Mouse (Mus musculus) spleen, adult 2 months (tissue): ENCODE data around the gene Fbxo3.

ENCODE experiments used
- CTCF ChIP-seq: fragments of 200-500 bp; IDR thresholded peaks from 2 replicates; pipeline ENCODE4 v1.5.1; 2011; ENCODE audit warnings: mild to moderate bottlenecking, inconsistent platforms; ENCODE audit not compliant: insufficient read depth, insufficient read length, insufficient replicate concordance; ENCODE audit errors: extremely low read depth
- POLR2A ChIP-seq: fragments of 200-500 bp; IDR thresholded peaks from 2 replicates; pipeline ENCODE4 v1.6.1; 2011; ENCODE audit warnings: low read depth, low read length, inconsistent platforms

DNA sequence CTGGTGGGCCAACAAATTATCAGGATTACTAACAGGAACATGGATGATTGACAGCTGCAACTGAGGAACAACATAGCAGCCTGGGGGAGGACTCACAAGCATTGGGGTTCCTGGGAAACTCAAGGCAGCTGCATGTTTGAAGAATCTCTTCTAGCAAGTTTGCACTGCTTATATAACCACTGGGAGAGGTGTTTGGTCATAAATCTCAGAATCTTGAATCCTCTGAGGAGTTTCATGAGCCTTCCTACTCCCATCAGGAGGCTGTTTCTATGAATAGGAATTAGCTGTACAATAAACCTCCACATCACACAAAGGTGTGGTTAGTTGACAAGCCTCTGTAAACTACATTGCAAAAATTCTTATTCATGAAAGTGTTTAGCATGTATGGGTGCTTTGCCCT, 35.1 kb downstream of the Fbxo3 start:
- TF ChIP-seq CTCF: no peak
- TF ChIP-seq POLR2A: no peak
